Mouse (Mus musculus) limb, embryonic 11.5 days (tissue): ENCODE results near the gene Atpif1. TPM values are rescaled to one million over a fixed set of nuclear protein-coding genes. Genes with fewer than 3 reads are reported as not detected.

Source experiments
- ATAC-seq: fragments of 200-750 bp; cut with Nextera tagmentation; 2 replicates; pipeline ENCODE4 v1.8.0; 2017; ENCODE audit warnings: low read depth; ENCODE audit not compliant: insufficient number of reproducible peaks, low FRiP score, low TSS enrichment
- DNase-seq: peaks from one replicate; pipeline ENCODE4 v3.0.0-alpha.2; 2015; ENCODE audit warnings: low spot score
- H3K27ac ChIP-seq: fragments of 300-500 bp; sonication (generic); replicated peaks from 2 replicates; pipeline ENCODE4 v1.5.1; 2014; ENCODE audit warnings: low read depth, mild to moderate bottlenecking, low read length
- H3K27me3 ChIP-seq: fragments of 300-500 bp; sonication (generic); 2 replicates; pipeline ENCODE4 v1.6.1; 2014; ENCODE audit warnings: mild to moderate bottlenecking, low read length, mixed read lengths; ENCODE audit not compliant: control insufficient read depth, insufficient read depth
- H3K36me3 ChIP-seq: fragments of 300-500 bp; sonication (generic); 2 replicates; pipeline ENCODE4 v1.6.1; 2014; ENCODE audit warnings: mild to moderate bottlenecking, low read length, moderate library complexity, mixed read lengths; ENCODE audit not compliant: control insufficient read depth, insufficient read depth
- H3K4me1 ChIP-seq: fragments of 300-500 bp; sonication (generic); 2 replicates; pipeline ENCODE4 v1.6.1; 2014; ENCODE audit warnings: low read length, mixed read lengths; ENCODE audit not compliant: control insufficient read depth, insufficient read depth
- H3K4me2 ChIP-seq: fragments of 300-500 bp; sonication (generic); 2 replicates; pipeline ENCODE4 v1.6.1; 2014; ENCODE audit warnings: low read depth, mild to moderate bottlenecking, moderate library complexity; ENCODE audit not compliant: severe bottlenecking
- H3K4me3 ChIP-seq: fragments of 300-500 bp; sonication (generic); 2 replicates; pipeline ENCODE4 v1.5.1; 2014; ENCODE audit warnings: low read depth, low read length
- H3K9ac ChIP-seq: fragments of 300-500 bp; sonication (generic); 2 replicates; pipeline ENCODE4 v1.6.1; 2014; ENCODE audit warnings: mild to moderate bottlenecking, low read length
- H3K9me3 ChIP-seq: fragments of 300-500 bp; sonication (generic); 2 replicates; pipeline ENCODE4 v1.6.1; 2016; ENCODE audit warnings: low read length; ENCODE audit not compliant: control insufficient read depth
- WGBS: fragments of 180-500 bp; shearing (Covaris S2); extraction: QIAGEN DNeasy Blood & Tissue Kit; methylation state at CpG from one replicate; pipeline ENCODE4 v1.1.7; 2014; 5-methylcytosine and 5-hydroxymethylcytosine counted together
- polyA plus RNA-seq: library from polyadenylated mRNA; unstranded; fragments of >200 nt; fragmentation: Nextera tagmentation; extraction: Ambion mirVana; gene quantifications from 2 replicates; pipeline ENCODE4 v1.2.1, GENCODE M21; 2014

The Atpif1 gene
- polyA plus RNA-seq, 1 experiment from 2014 or later, result 1,093 TPM

DNA sequence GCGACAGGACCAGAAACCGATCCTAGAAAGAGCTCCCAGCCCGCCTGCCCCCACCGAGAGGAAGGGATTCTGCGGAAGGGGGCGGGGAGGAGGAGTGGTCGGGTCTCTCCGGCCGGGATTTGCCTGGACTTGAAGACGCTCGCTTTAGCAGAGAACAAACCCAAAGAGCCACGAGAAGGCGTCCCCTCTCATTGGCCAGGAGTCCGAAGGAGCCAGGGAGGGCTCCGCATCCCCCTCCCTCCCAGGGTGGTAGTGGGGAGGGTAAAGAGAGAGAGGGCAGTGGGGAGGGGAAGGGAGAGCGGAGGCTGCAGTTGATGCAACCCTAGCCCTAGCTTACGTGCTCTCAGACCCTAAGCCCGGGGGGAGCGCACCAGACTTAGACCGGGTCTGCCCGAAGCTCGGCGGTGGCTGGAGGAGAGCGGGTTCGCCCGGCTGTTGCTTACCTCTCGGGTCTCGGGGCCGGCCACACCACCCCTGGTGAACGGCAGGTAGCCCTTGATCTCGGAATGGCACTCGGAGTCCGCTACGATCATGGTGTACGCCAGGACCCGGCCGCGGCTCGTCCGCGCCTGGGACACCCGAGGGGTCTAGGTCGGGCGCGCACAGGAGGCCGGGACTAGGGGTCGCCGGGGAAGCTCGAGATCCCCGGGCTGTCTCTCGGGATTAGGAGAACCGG is 23.7 kb downstream of the Atpif1 start:
- ATAC-seq (peak; percentile 81), DNase-seq (peak; percentile 90)
- Histone ChIP-seq H3K9ac (peak overlapping the region; percentile 67), H3K36me3 (no peaks in the 10 kb centered on the region), H3K9me3 (no peaks in the 10 kb centered on the region), H3K4me2 (peak overlapping the region; percentile 90), H3K27ac (peak overlapping the region; percentile 55; the same call in 1 of the 2 replicates), H3K27me3 (no peaks in the 10 kb centered on the region), H3K4me1 (0 out of 2 replicates have a peak, but pooled peaks cover 2% of the 10 kb centered on the region), H3K4me3 (peak overlapping the region; percentile 88)
- WGBS, result 0% methylated on average over 49 of the region's 52 CpGs

GRCm38 (mm10) chr4:132507210-132507609 is 26.2 kb downstream of the Atpif1 start:
- Histone ChIP-seq H3K4me2 (no peak overlapping the region), H3K27me3 (no peaks in the 10 kb centered on the region), H3K36me3 (no peaks in the 10 kb centered on the region), H3K9me3 (no peaks in the 10 kb centered on the region), H3K9ac (no peak overlapping the region), H3K27ac (no peak overlapping the region), H3K4me1 (no peaks in the 10 kb centered on the region), H3K4me3 (no peak overlapping the region)
- 38% methylated on average over 2 of the region's 2 CpGs for WGBS
- ATAC-seq (no peak), DNase-seq (no peak)

- Histone ChIP-seq H3K4me2 (no peak overlapping the region), H3K9ac (no peak overlapping the region), H3K27me3 (no peaks in the 10 kb centered on the region), H3K27ac (no peak overlapping the region), H3K4me1 (no peaks in the 10 kb centered on the region), H3K4me3 (no peak overlapping the region), H3K9me3 (no peaks in the 10 kb centered on the region), H3K36me3 (no peaks in the 10 kb centered on the region)
- WGBS, result 75% methylated on average over 6 of the region's 6 CpGs
- no peak for ATAC-seq
- DNase-seq, result no peak
Observed at GRCm38 (mm10) chr4:132506250-132506649, 27.2 kb downstream of the Atpif1 start.

GRCm38 (mm10) chr4:132505800-132506199 is 27.7 kb downstream of the Atpif1 start:
- Histone ChIP-seq H3K4me2 (no peak overlapping the region), H3K36me3 (no peaks in the 10 kb centered on the region), H3K9me3 (no peaks in the 10 kb centered on the region), H3K4me1 (no peaks in the 10 kb centered on the region), H3K9ac (no peak overlapping the region), H3K27ac (no peak overlapping the region), H3K4me3 (no peak overlapping the region), H3K27me3 (no peaks in the 10 kb centered on the region)
- ATAC-seq (no peak), DNase-seq (no peak)
- 41% methylated on average over 10 of the region's 10 CpGs for WGBS

GRCm38 (mm10) chr4:132505034-132505738 is 28.3 kb downstream of the Atpif1 start:
- Histone ChIP-seq H3K4me2 (no peak overlapping the region), H3K9me3 (no peaks in the 10 kb centered on the region), H3K4me3 (no peak overlapping the region), H3K36me3 (no peaks in the 10 kb centered on the region), H3K27me3 (no peaks in the 10 kb centered on the region), H3K4me1 (no peaks in the 10 kb centered on the region), H3K9ac (no peak overlapping the region), H3K27ac (no peak overlapping the region)
- no peak for ATAC-seq
- 68% methylated on average over 6 of the region's 6 CpGs for WGBS
- no peak for DNase-seq

- DNase-seq, result no peak
- Histone ChIP-seq H3K27ac (no peak overlapping the region), H3K9ac (no peak overlapping the region), H3K27me3 (no peaks in the 10 kb centered on the region), H3K36me3 (peaks cover 2% of the 10 kb centered on the region; the same call in 1 of the 2 replicates), H3K4me2 (no peak overlapping the region), H3K4me1 (no peaks in the 10 kb centered on the region), H3K4me3 (no peak overlapping the region), H3K9me3 (no peaks in the 10 kb centered on the region)
- no peak for ATAC-seq
- 80% methylated on average over 11 of the region's 11 CpGs for WGBS
Observed at GRCm38 (mm10) chr4:132503344-132503743, 30.1 kb downstream of the Atpif1 start.

DNA sequence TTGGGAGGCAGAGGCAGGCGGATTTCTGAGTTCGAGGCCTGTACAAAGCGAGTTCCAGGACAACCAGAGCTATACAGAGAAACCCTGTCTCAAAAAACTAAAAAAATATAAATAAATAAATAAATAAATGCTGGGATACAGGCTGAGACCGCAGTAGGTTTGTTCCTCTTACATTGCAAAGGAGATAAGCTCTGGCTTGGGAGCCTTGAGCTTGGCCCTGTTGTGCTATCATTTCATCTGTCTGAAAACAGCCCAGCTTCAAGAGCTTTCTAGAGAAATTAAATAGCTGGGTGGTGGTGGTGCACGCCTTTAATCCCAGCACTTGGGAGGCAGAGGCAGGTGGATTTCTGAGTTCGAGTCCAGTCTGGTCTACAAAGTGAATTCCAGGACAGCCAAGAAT is 31.8 kb downstream of the Atpif1 start:
- DNase-seq, result no peak
- H3K4me3 ChIP-seq, result no peak overlapping the region

DNA sequence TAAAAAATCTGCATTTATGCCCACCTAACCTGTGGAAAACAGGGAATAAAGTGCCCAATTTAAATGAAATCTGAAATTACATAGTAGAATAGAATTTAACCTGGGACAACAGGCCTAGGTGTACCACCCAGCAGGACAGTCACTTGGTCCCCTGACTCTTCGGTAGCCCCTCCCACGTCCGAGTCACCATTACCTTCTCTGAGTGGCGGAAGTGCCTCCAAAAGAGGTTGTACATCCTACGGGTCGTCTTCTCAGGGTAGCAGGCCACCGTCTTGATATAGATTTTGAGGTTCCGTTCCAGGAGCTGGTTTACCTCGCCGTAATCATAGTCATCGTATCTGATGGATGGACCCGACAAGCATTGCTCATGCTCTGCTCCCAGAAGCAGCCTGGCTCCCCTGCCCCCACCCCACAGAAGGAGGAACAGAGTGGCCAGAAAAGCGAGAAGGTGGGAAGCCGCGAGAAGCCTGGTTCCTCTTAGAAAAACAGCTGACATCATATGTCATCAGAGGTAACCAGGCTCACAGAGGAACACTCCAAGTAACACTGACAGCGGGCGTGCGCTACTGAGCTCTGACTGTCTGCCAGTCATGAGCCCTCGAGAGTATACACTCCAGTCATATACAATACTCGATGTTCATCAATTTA is 39.1 kb downstream of the Atpif1 start:
- H3K4me2 ChIP-seq, result no peak overlapping the region
- 0 out of 2 replicates have a peak, but pooled peaks cover 3% of the 10 kb centered on the region for H3K4me1 ChIP-seq
- DNase-seq, result no peak
- no peak for ATAC-seq
- no peaks in the 10 kb centered on the region for H3K9me3 ChIP-seq
- H3K36me3 ChIP-seq, result peaks cover 3% of the 10 kb centered on the region; the same call in 1 of the 2 replicates
- no peaks in the 10 kb centered on the region for H3K27me3 ChIP-seq
- H3K9ac ChIP-seq, result no peak overlapping the region
- 89% methylated on average over 20 of the region's 20 CpGs for WGBS
- H3K4me3 ChIP-seq, result no peak overlapping the region
- no peak overlapping the region for H3K27ac ChIP-seq

More for the DNA sequence above, 31.8 kb downstream of the Atpif1 start:
- Histone ChIP-seq H3K36me3 (peaks cover 2% of the 10 kb centered on the region; the same call in 1 of the 2 replicates), H3K27me3 (no peaks in the 10 kb centered on the region), H3K9me3 (no peaks in the 10 kb centered on the region), H3K4me2 (no peak overlapping the region), H3K27ac (no peak overlapping the region), H3K4me1 (no peaks in the 10 kb centered on the region), H3K9ac (no peak overlapping the region)
- WGBS, result 94% methylated on average over 6 of the region's 6 CpGs
- ATAC-seq, result no peak
